In the genomic region with DNA sequence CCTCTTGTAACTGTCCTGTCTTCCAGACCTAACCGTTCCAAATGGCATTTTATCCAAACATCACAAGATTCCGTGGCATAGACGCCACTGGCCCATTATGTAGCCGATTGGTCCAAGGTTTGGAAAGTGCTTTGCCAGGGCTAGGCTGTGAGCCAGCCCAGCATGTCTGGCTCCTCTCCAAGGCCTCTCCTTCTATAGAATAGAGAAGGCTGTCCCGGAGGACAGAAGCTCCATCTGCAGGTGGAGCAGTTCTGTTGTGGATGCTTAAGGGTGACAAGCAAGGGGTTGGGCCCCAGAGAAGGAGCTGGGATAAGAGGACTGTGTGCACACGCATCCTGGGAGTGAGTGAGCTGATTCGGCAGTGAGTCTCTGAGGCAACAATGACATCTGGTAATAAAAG, we compare ENCODE assay signal across 13 mouse cellular contexts.
DNase-seq lines count a peak whose midpoint lies in the region; ATAC-seq and TF ChIP-seq lines count a peak whose summit lies in the region.
"Had no signal": no experiment of that assay in that cellular context is flagged by ENCODE, and none has a peak within 500 bp of the region (broad histone marks: within the 10 kb centered on the region; RNA-seq: fewer than 3 reads in every experiment).

No protein-coding gene starts in this region.

- peak; percentile 2; the same call in 1 of the 2 replicates for TF ChIP-seq CTCF in gastrocnemius, adult 2 months (IDR thresholded peaks at IDR 0.05)
- TF ChIP-seq CTCF in hindbrain, postnatal 0 days (IDR thresholded peaks at IDR 0.05; ENCODE audit: low read depth): peak; percentile 32; the same call in 1 of the 2 replicates

- H3K9ac ChIP-seq in hindbrain, postnatal 0 days (replicated peaks; ENCODE audit: low read length): no peak overlapping the region
- H3K9ac ChIP-seq: embryonic facial prominence, embryonic 12.5 days; midbrain, embryonic 12.5 days had no signal

- no peaks in the 10 kb centered on the region; the same call in 1 of the 2 replicates for H3K27me3 ChIP-seq in hindbrain, postnatal 0 days (ENCODE audit: insufficient read depth, low read length)
- H3K27me3 ChIP-seq: embryonic facial prominence, embryonic 12.5 days; midbrain, embryonic 12.5 days had no signal

- no peaks in the 10 kb centered on the region for H3K4me1 ChIP-seq in hindbrain, postnatal 0 days (ENCODE audit: insufficient read depth, low read length)
- H3K4me1 ChIP-seq: embryonic facial prominence, embryonic 12.5 days had no signal

- no peak overlapping the region for H3K4me2 ChIP-seq in hindbrain, postnatal 0 days (ENCODE audit: low read depth, low read length)
- H3K4me2 ChIP-seq: embryonic facial prominence, embryonic 12.5 days; midbrain, embryonic 12.5 days had no signal

- no peak overlapping the region for H3K4me3 ChIP-seq in gastrocnemius, adult 2 months
- no peak overlapping the region for H3K4me3 ChIP-seq in hindbrain, postnatal 0 days (ENCODE audit: low read length)
- H3K4me3 ChIP-seq: embryonic facial prominence, embryonic 12.5 days; midbrain, embryonic 12.5 days had no signal

- no peaks in the 10 kb centered on the region for H3K36me3 ChIP-seq in hindbrain, postnatal 0 days (ENCODE audit: insufficient read depth, low read length)
- H3K36me3 ChIP-seq: embryonic facial prominence, embryonic 12.5 days; midbrain, embryonic 12.5 days had no signal

- peak; percentile 48 for ATAC-seq in hindbrain, postnatal 0 days

- intact Hi-C loops in gastrocnemius, adult 2 months (cut with DNase I): no loop called here

- DNase-seq in gastrocnemius, adult 2 months: no peak
- DNase-seq in gastrocnemius, postnatal 25 days: no peak
- DNase-seq in MN1 (ENCODE audit: low spot score): peak; percentile 58
- DNase-seq in cerebellum, adult 11-12 months: peak; percentile 48
- DNase-seq in hindbrain, postnatal 0 days (ENCODE audit: low spot score): peak; percentile 75
- no peak for DNase-seq in thymus, adult 18-20 months
- DNase-seq in kidney, postnatal 25 days: no peak
- DNase-seq in gastrocnemius, postnatal 10 days: no peak
- DNase-seq: heart, postnatal 10 days; kidney, adult 8-10 months; lung, adult 2 months had no signal

- H3K27ac ChIP-seq in gastrocnemius, adult 2 months: no peak overlapping the region
- no peak overlapping the region for H3K27ac ChIP-seq in hindbrain, postnatal 0 days
- H3K27ac ChIP-seq: embryonic facial prominence, embryonic 12.5 days had no signal

- no peaks in the 10 kb centered on the region for H3K9me3 ChIP-seq in hindbrain, postnatal 0 days (ENCODE audit: low read length)
- H3K9me3 ChIP-seq: embryonic facial prominence, embryonic 12.5 days; midbrain, embryonic 12.5 days had no signal

- 34% methylated on average over 7 of the region's 7 CpGs for WGBS in hindbrain, postnatal 0 days

Comparison
In these comparisons a context has a peak if more than half of its experiments do, and no peak if none do; other contexts are left out.
1. DNase-seq: peak in MN1 (single experiment), cerebellum, adult 11-12 months (single experiment) and hindbrain, postnatal 0 days (single experiment); none in gastrocnemius, adult 2 months (single experiment), gastrocnemius, postnatal 25 days (single experiment), thymus, adult 18-20 months (0 of 2), kidney, postnatal 25 days (0 of 2) and gastrocnemius, postnatal 10 days (single experiment).